Mouse (Mus musculus): ENCODE results near the gene Sgms1.

GRCm38 (mm10) chr19:32269844-32270176, 119.7 kb downstream of the Sgms1 start:
- TF ChIP-seq GATA1 (IDR thresholded peaks at IDR 0.05; ENCODE audit: borderline replicate concordance, low read length) (no peak), FLI1 (IDR thresholded peaks at IDR 0.05; ENCODE audit: low read length) (no peak)
